Mouse (Mus musculus) MEL (cell line): ENCODE measurements at regions not wholly inside any gene's neighbourhood (a gene's known extent, or its start where the extent isn't known, plus 50 kb on each side); places are given as distances from the start of the nearest gene placed in this dataset.

Experiments
- DNase-seq: peaks from one replicate; pipeline ENCODE4 v3.0.0; 2011; ENCODE audit warnings: low read depth, low spot score
- H3K27ac ChIP-seq: 2 replicates; pipeline ENCODE4 v1.5.1; 2012; ENCODE audit warnings: low read depth, mild to moderate bottlenecking, control low read depth, low read length, moderate library complexity; ENCODE audit not compliant: control insufficient read depth
- H3K27me3 ChIP-seq, 2 experiments: fragments of 150-350 bp in 1 of 2; sonication (generic) in 1 of 2; 2 replicates each; pipeline ENCODE4 v1.6.1; 2012; ENCODE audit warnings: low read length in 2 of 2, mild to moderate bottlenecking in 2 of 2, improper control_type of control experiment in 1 of 2, moderate library complexity in 1 of 2; ENCODE audit not compliant: insufficient read depth in 2 of 2, control insufficient read depth in 1 of 2
- H3K36me3 ChIP-seq, 2 experiments: 2 replicates each; pipeline ENCODE4 v1.6.1; 2012 to 2014; ENCODE audit warnings: low read length in 2 of 2, improper control_type of control experiment in 1 of 2, inconsistent platforms in 1 of 2, mild to moderate bottlenecking in 1 of 2; ENCODE audit not compliant: insufficient read depth in 2 of 2, control insufficient read depth in 1 of 2
- H3K4me1 ChIP-seq, 2 experiments: fragments of 150-350 bp in 1 of 2; sonication (generic) in 1 of 2; 2 replicates each; pipeline ENCODE4 v1.6.1; 2012; ENCODE audit warnings: low read length in 2 of 2, improper control_type of control experiment in 1 of 2, mild to moderate bottlenecking in 1 of 2; ENCODE audit not compliant: insufficient read depth in 2 of 2, control insufficient read depth in 1 of 2
- H3K4me3 ChIP-seq, 2 experiments: fragments of 150-350 bp in 1 of 2; sonication (generic) in 1 of 2; 2 replicates each; pipeline ENCODE4 v1.5.1; 2012; ENCODE audit warnings: low read depth in 2 of 2, low read length in 2 of 2, mild to moderate bottlenecking in 2 of 2, moderate library complexity in 2 of 2, control low read depth in 1 of 2, improper control_type of control experiment in 1 of 2; ENCODE audit not compliant: control insufficient read depth in 1 of 2, insufficient read depth in 1 of 2
- H3K79me2 ChIP-seq: 2 replicates; pipeline ENCODE4 v1.6.1; 2012; ENCODE audit warnings: mild to moderate bottlenecking, low read length, moderate library complexity; ENCODE audit not compliant: control insufficient read depth, poor library complexity, insufficient read depth
- H3K9ac ChIP-seq: 2 replicates; pipeline ENCODE4 v1.6.1; 2012; ENCODE audit warnings: low read depth, mild to moderate bottlenecking, control low read depth, low read length, moderate library complexity; ENCODE audit not compliant: control insufficient read depth, poor library complexity, severe bottlenecking
- H3K9me3 ChIP-seq: fragments of 150-350 bp; sonication (generic); replicated peaks from 2 replicates; pipeline ENCODE4 v1.6.1; 2012; ENCODE audit warnings: mild to moderate bottlenecking, low read length, improper control_type of control experiment, moderate library complexity; ENCODE audit not compliant: insufficient read depth
- BHLHE40 ChIP-seq: IDR thresholded peaks from 2 replicates; pipeline ENCODE4 v1.6.1; 2012; ENCODE audit warnings: low read depth, mild to moderate bottlenecking, inconsistent platforms, low read length, improper control_type of control experiment, borderline replicate concordance
- CHD1 ChIP-seq: IDR thresholded peaks from 2 replicates; pipeline ENCODE4 v1.6.1; 2012; ENCODE audit warnings: low read depth, mild to moderate bottlenecking, inconsistent platforms, low read length, improper control_type of control experiment
- CTCF ChIP-seq, 3 experiments: IDR thresholded peaks in 2 of 3; conservative IDR thresholded peaks in 1 of 3; 2 replicates each; pipeline ENCODE4 v1.5.1; 2011 to 2012; ENCODE audit warnings: low read length in 3 of 3, low read depth in 2 of 3, mild to moderate bottlenecking in 2 of 3, improper control_type of control experiment in 1 of 3, inconsistent platforms in 1 of 3, mixed read lengths in 1 of 3, moderate library complexity in 1 of 3; ENCODE audit not compliant: control insufficient read depth in 1 of 3, insufficient read depth in 1 of 3, poor library complexity in 1 of 3, severe bottlenecking in 1 of 3
- ETS1 ChIP-seq: IDR thresholded peaks from 2 replicates; pipeline ENCODE4 v1.6.1; 2012; ENCODE audit warnings: low read depth, mild to moderate bottlenecking, inconsistent platforms, low read length, improper control_type of control experiment, moderate library complexity
- GABPA ChIP-seq: IDR thresholded peaks from 2 replicates; pipeline ENCODE4 v1.6.1; 2012; ENCODE audit warnings: low read depth, mild to moderate bottlenecking, inconsistent platforms, low read length, improper control_type of control experiment, moderate library complexity
- HCFC1 ChIP-seq: IDR thresholded peaks from 2 replicates; pipeline ENCODE4 v1.6.1; 2012; ENCODE audit warnings: low read depth, mild to moderate bottlenecking, inconsistent platforms, low read length, improper control_type of control experiment, moderate library complexity
- KAT2A ChIP-seq: conservative IDR thresholded peaks from 2 replicates; pipeline ENCODE4 v1.6.1; 2012; ENCODE audit warnings: low read depth, low read length, improper control_type of control experiment, inconsistent platforms
- MAFK ChIP-seq: IDR thresholded peaks from 2 replicates; pipeline ENCODE4 v1.6.1; 2011; ENCODE audit warnings: low read depth, mild to moderate bottlenecking, low read length, improper control_type of control experiment, borderline replicate concordance
- MYC ChIP-seq: IDR thresholded peaks from 2 replicates; pipeline ENCODE4 v1.6.1; 2011; ENCODE audit warnings: low read depth, mild to moderate bottlenecking, low read length, improper control_type of control experiment, moderate library complexity
- POLR2AphosphoS5 ChIP-seq: IDR thresholded peaks from 2 replicates; pipeline ENCODE4 v1.6.1; 2012; ENCODE audit warnings: low read depth, borderline replicate concordance, mild to moderate bottlenecking, inconsistent platforms, low read length, moderate library complexity, mixed read lengths
- RAD21 ChIP-seq: IDR thresholded peaks from 2 replicates; pipeline ENCODE4 v1.6.1; 2011; ENCODE audit warnings: mild to moderate bottlenecking, low read depth, low read length, improper control_type of control experiment
- SMC3 ChIP-seq: IDR thresholded peaks from 2 replicates; pipeline ENCODE4 v1.6.1; 2011; ENCODE audit warnings: low read depth, low read length, improper control_type of control experiment
- TBP ChIP-seq: IDR thresholded peaks from 2 replicates; pipeline ENCODE4 v1.8.0; 2011; ENCODE audit warnings: low read depth, low read length, improper control_type of control experiment
- USF1 ChIP-seq: IDR thresholded peaks from 2 replicates; pipeline ENCODE4 v1.6.1; 2014; ENCODE audit warnings: low read depth, mild to moderate bottlenecking, inconsistent platforms, low read length, improper control_type of control experiment, moderate library complexity
- ZC3H11A ChIP-seq: IDR thresholded peaks from 2 replicates; pipeline ENCODE4 v1.6.1; 2012; ENCODE audit warnings: low read depth, mild to moderate bottlenecking, inconsistent platforms, low read length, improper control_type of control experiment
- ZMIZ1 ChIP-seq: IDR thresholded peaks from 2 replicates; pipeline ENCODE4 v1.6.1; 2012; ENCODE audit warnings: low read depth, mild to moderate bottlenecking, inconsistent platforms, low read length, improper control_type of control experiment, moderate library complexity
- ZNF384 ChIP-seq: IDR thresholded peaks from 2 replicates; pipeline ENCODE4 v1.6.1; 2012; ENCODE audit warnings: low read depth, mild to moderate bottlenecking, inconsistent platforms, low read length, improper control_type of control experiment

GRCm38 (mm10) chr3:148343633-148344361 lies 646.6 kb downstream of the Adgrl2 start:
- Histone ChIP-seq H3K27ac (no peak overlapping the region), H3K9me3 (no peaks in the 10 kb centered on the region), H3K4me1 (peaks cover 3 to 14% of the 10 kb centered on the region in 2 experiments), H3K79me2 (no peaks in the 10 kb centered on the region), H3K4me3 (no peak overlapping the region), H3K9ac (no peak overlapping the region), H3K27me3 (no peaks in the 10 kb centered on the region), H3K36me3 (peaks cover 0 to 5% of the 10 kb centered on the region in 2 experiments; a peak in 2 of 4 replicates)
- TF ChIP-seq RAD21: no peak
- no peak for TF ChIP-seq ETS1
- no peak for TF ChIP-seq TBP
- TF ChIP-seq GABPA: no peak
- TF ChIP-seq CHD1: no peak
- TF ChIP-seq ZC3H11A: no peak
- no peak for TF ChIP-seq ZMIZ1
- TF ChIP-seq SMC3: no peak
- no peak for TF ChIP-seq POLR2AphosphoS5
- no peak for TF ChIP-seq ZNF384
- no peak for TF ChIP-seq BHLHE40
- DNase-seq: peak; percentile 34

- no peaks in the 10 kb centered on the region for H3K9me3 ChIP-seq
- H3K27me3 ChIP-seq: no peaks in the 10 kb centered on the region
- DNase-seq: no peak
- H3K4me3 ChIP-seq: no peak overlapping the region
- no peaks in the 10 kb centered on the region for H3K79me2 ChIP-seq
- no peak overlapping the region for H3K9ac ChIP-seq
- TF ChIP-seq SMC3 (no peak), KAT2A (no peak), USF1 (no peak), HCFC1 (no peak), CTCF (IDR thresholded peaks at IDR 0.05 in 2 of 3, conservative IDR thresholded peaks at IDR 0.05 in 1 of 3; ENCODE audit: control insufficient read depth in 1 of 3, insufficient read depth in 1 of 3, low read depth in 2 of 3, low read length in 3 of 3, poor library complexity in 1 of 3, severe bottlenecking in 1 of 3) (no peak), MAFK (no peak), MYC (no peak)
- no peak overlapping the region for H3K27ac ChIP-seq
- peaks cover 3 to 14% of the 10 kb centered on the region in 2 experiments for H3K4me1 ChIP-seq
- H3K36me3 ChIP-seq: peaks cover 0 to 4% of the 10 kb centered on the region in 2 experiments; a peak in 2 of 4 replicates
Measured at GRCm38 (mm10) chr3:148343256-148343632, 647.1 kb downstream of the Adgrl2 start.
